Mouse (Mus musculus): ENCODE measurements around the gene Smyd3. TPM values are rescaled to one million over a fixed set of nuclear protein-coding genes. Genes with fewer than 3 reads are reported as not detected.
A peak's percentile ranks its signal among the peaks of the same experiment; 100 is the strongest.

Gene Smyd3
- polyA plus RNA-seq, 1 experiment from 2014 or later, result 22.0 TPM

- no peak overlapping the region for H3K27ac ChIP-seq (replicated peaks)
- H3K4me2 ChIP-seq (replicated peaks), result no peak overlapping the region
- no peaks in the 10 kb centered on the region for H3K36me3 ChIP-seq
- peaks cover 6% of the 10 kb centered on the region for H3K4me1 ChIP-seq
- H3K9ac ChIP-seq, result no peak overlapping the region
- no peak overlapping the region for H3K4me3 ChIP-seq (replicated peaks)
- ATAC-seq (ENCODE audit: insufficient number of reproducible peaks, low FRiP score, low TSS enrichment, low read depth), result no peak
- no peaks in the 10 kb centered on the region for H3K9me3 ChIP-seq (replicated peaks)
- no peaks in the 10 kb centered on the region for H3K27me3 ChIP-seq
- 74% methylated on average over 7 of the region's 7 CpGs for WGBS
Measured at GRCm38 (mm10) chr1:179054385-179055116, 463.3 kb downstream of the Smyd3 start.

- Histone ChIP-seq H3K27ac (replicated peaks) (no peak overlapping the region), H3K9me3 (replicated peaks) (no peaks in the 10 kb centered on the region), H3K9ac (no peak overlapping the region), H3K4me1 (peaks cover 4% of the 10 kb centered on the region; the same call in 1 of the 2 replicates), H3K4me3 (replicated peaks) (no peak overlapping the region), H3K4me2 (replicated peaks) (no peak overlapping the region), H3K36me3 (no peaks in the 10 kb centered on the region), H3K27me3 (no peaks in the 10 kb centered on the region)
- no peak for ATAC-seq (ENCODE audit: insufficient number of reproducible peaks, low FRiP score, low TSS enrichment, low read depth)
- 94% methylated on average over 6 of the region's 6 CpGs for WGBS
Measured at GRCm38 (mm10) chr1:179052545-179053180, 465.2 kb downstream of the Smyd3 start.

DNA sequence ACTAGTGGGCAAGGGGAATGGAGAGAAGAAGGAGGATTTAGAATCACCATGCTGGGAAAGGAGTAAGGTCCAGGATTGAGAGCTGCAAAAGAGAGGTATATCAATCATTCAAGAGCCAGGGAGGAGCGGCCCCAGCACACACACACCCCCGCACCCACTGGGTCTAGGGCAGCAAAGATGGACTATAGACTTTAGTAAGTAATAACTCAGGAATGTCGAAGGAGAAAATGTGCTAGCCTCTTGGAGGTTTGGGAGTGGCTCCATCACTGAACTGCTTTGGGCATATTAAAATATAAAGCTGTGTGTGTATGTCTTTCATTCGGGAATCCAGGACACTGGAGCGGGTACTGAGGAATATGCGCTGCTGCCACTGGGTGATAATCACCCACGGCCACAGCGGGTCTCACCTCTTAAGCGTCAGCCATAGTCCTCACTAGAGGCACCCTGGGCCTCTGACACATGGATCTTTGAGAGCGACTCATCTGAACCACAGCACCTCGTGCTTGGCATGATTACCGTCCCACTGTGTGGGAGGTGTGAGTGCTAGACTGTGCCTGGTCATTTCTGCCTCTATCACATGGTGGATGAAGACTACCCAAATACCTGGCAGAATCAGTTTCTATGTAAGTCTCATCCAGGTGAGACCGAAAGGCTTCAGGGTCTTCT lies 469.8 kb downstream of the Smyd3 start:
- no peaks in the 10 kb centered on the region for H3K9me3 ChIP-seq (replicated peaks)
- no peak for ATAC-seq (ENCODE audit: insufficient number of reproducible peaks, low FRiP score, low TSS enrichment, low read depth)
- 91% methylated on average over 13 of the region's 13 CpGs for whole genome bisulfite sequencing
- no peak overlapping the region for H3K27ac ChIP-seq (replicated peaks)
- H3K4me2 ChIP-seq (replicated peaks), result no peak overlapping the region
- H3K4me1 ChIP-seq, result peaks cover 17% of the 10 kb centered on the region; the same call in 1 of the 2 replicates
- H3K9ac ChIP-seq, result no peak overlapping the region
- H3K36me3 ChIP-seq, result no peaks in the 10 kb centered on the region
- H3K27me3 ChIP-seq, result no peaks in the 10 kb centered on the region
- H3K4me3 ChIP-seq (replicated peaks), result no peak overlapping the region

- 49% methylated on average over 17 of the region's 17 CpGs for WGBS
- H3K9ac ChIP-seq, result no peak overlapping the region
- H3K4me3 ChIP-seq (replicated peaks), result no peak overlapping the region
- H3K4me2 ChIP-seq (replicated peaks), result no peak overlapping the region
- ATAC-seq (ENCODE audit: insufficient number of reproducible peaks, low FRiP score, low TSS enrichment, low read depth), result no peak
- peaks cover 31% of the 10 kb centered on the region for H3K4me1 ChIP-seq
- H3K36me3 ChIP-seq, result no peaks in the 10 kb centered on the region
- H3K27ac ChIP-seq (replicated peaks), result no peak overlapping the region
- no peaks in the 10 kb centered on the region for H3K27me3 ChIP-seq
- no peaks in the 10 kb centered on the region for H3K9me3 ChIP-seq (replicated peaks)
Measured at GRCm38 (mm10) chr1:179045856-179046714, 471.8 kb downstream of the Smyd3 start.

DNA sequence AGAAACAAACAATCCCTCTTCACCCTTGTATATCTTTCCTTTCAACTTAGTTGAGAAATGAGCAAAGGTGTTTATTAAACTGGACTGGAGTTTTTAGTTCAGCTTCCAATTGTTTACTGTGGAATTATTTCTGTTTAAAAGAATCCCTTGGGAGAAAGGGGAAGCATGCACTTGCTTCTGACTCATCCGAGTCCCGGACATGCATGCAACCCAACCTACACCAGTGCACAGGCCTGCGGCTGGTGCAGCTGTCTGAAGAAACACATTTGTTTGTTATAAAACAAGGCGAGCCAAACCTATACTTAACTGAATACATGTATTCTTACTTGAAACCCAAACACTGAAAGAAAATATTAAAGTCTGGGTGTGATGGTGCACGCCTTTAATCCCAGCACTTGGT lies 473.7 kb downstream of the Smyd3 start:
- no peak overlapping the region for H3K9ac ChIP-seq
- 48% methylated on average over 5 of the region's 5 CpGs for WGBS
- H3K4me2 ChIP-seq (replicated peaks), result no peak overlapping the region
- H3K4me3 ChIP-seq (replicated peaks), result no peak overlapping the region
- H3K36me3 ChIP-seq, result no peaks in the 10 kb centered on the region
- peak overlapping the region; percentile 28; the same call in 1 of the 2 replicates for H3K27ac ChIP-seq (replicated peaks)
- no peak for ATAC-seq (ENCODE audit: insufficient number of reproducible peaks, low FRiP score, low TSS enrichment, low read depth)
- peaks cover 32% of the 10 kb centered on the region for H3K4me1 ChIP-seq
- no peaks in the 10 kb centered on the region for H3K27me3 ChIP-seq
- no peaks in the 10 kb centered on the region for H3K9me3 ChIP-seq (replicated peaks)

- Histone ChIP-seq H3K9ac (no peak overlapping the region), H3K36me3 (no peaks in the 10 kb centered on the region), H3K9me3 (replicated peaks) (no peaks in the 10 kb centered on the region), H3K4me3 (replicated peaks) (no peak overlapping the region), H3K4me1 (peaks cover 32% of the 10 kb centered on the region), H3K27me3 (no peaks in the 10 kb centered on the region), H3K27ac (replicated peaks) (peak overlapping the region; percentile 28; the same call in 1 of the 2 replicates), H3K4me2 (replicated peaks) (no peak overlapping the region)
- WGBS, result 65% methylated on average over 12 of the region's 12 CpGs
- no peak for ATAC-seq (ENCODE audit: insufficient number of reproducible peaks, low FRiP score, low TSS enrichment, low read depth)
Measured at GRCm38 (mm10) chr1:179043644-179044043, 474.2 kb downstream of the Smyd3 start.

GRCm38 (mm10) chr1:179041905-179042337 lies 475.9 kb downstream of the Smyd3 start:
- H3K4me1 ChIP-seq, result peaks cover 30% of the 10 kb centered on the region
- no peaks in the 10 kb centered on the region for H3K27me3 ChIP-seq
- H3K27ac ChIP-seq (replicated peaks), result peak overlapping the region; percentile 75
- H3K9me3 ChIP-seq (replicated peaks), result no peaks in the 10 kb centered on the region
- peak; percentile 72 for ATAC-seq (ENCODE audit: insufficient number of reproducible peaks, low FRiP score, low TSS enrichment, low read depth)
- H3K4me2 ChIP-seq (replicated peaks), result no peak overlapping the region
- WGBS, result 36% methylated on average over 8 of the region's 8 CpGs
- H3K4me3 ChIP-seq (replicated peaks), result no peak overlapping the region
- H3K36me3 ChIP-seq, result no peaks in the 10 kb centered on the region
- H3K9ac ChIP-seq, result no peak overlapping the region

DNA sequence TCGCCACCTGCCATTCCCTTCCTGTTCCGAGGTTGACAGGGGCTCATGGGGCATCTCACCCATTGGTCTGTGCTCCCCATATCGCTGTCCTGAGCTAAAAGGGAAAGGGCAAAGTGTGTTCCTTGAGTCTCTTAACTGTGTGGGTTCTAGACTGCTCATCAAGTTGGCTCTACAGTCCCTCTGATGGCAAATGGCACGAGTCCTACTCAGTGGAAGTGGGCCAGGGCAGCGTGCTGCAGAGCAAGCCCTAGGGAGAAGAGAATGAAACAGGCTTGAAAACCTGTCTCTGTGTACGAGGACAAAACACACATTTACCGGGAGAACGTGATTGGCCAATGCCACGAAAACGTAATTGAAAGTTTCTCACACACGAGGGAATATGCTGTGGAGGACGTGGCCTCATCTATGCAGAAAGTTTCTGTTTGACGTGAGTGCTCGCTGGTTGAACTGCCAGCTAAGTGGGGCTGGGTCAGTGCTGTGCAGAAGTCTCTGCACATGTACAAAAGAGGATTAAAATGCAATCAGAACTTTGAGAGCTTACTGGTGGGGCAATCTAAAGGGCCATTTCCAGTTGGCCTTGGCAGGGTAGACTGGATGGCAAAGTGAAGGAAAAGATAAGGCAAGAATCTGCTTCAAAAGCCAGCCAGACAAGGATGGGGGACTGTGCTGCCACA lies 476.5 kb downstream of the Smyd3 start:
- no peak overlapping the region for H3K9ac ChIP-seq
- ATAC-seq (ENCODE audit: insufficient number of reproducible peaks, low FRiP score, low TSS enrichment, low read depth), result no peak
- H3K27me3 ChIP-seq, result no peaks in the 10 kb centered on the region
- H3K4me1 ChIP-seq, result peaks cover 25% of the 10 kb centered on the region
- H3K9me3 ChIP-seq (replicated peaks), result no peaks in the 10 kb centered on the region
- no peak overlapping the region for H3K4me3 ChIP-seq (replicated peaks)
- no peak overlapping the region for H3K4me2 ChIP-seq (replicated peaks)
- peak overlapping the region; percentile 75 for H3K27ac ChIP-seq (replicated peaks)
- no peaks in the 10 kb centered on the region for H3K36me3 ChIP-seq
- WGBS, result 74% methylated on average over 14 of the region's 14 CpGs

DNA sequence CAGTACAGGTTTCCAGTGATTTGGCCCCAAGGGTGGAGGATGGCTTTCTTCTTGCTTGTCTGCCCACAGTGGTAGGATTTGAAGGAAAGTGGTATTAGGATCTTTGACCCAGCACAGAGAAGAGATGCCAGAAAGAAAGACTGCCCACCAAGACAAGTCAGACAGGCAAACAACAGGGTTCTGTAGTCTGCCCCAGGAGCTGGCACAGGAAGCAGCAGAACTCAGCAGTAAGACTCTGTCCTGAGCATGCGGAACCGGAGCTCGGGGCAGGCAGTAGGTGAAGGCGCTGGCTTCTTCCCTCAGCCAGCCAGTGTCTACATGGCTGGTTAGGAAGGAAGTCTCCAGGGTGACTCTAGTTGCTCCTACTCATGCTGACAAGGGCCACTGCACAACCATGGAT lies 479.0 kb downstream of the Smyd3 start:
- Histone ChIP-seq H3K27me3 (no peaks in the 10 kb centered on the region), H3K4me2 (replicated peaks) (no peak overlapping the region), H3K36me3 (no peaks in the 10 kb centered on the region), H3K27ac (replicated peaks) (no peak overlapping the region), H3K4me1 (peaks cover 19% of the 10 kb centered on the region), H3K9me3 (replicated peaks) (no peaks in the 10 kb centered on the region), H3K9ac (no peak overlapping the region), H3K4me3 (replicated peaks) (no peak overlapping the region)
- 89% methylated on average over 4 of the region's 4 CpGs for WGBS
- ATAC-seq (ENCODE audit: insufficient number of reproducible peaks, low FRiP score, low TSS enrichment, low read depth), result no peak

DNA sequence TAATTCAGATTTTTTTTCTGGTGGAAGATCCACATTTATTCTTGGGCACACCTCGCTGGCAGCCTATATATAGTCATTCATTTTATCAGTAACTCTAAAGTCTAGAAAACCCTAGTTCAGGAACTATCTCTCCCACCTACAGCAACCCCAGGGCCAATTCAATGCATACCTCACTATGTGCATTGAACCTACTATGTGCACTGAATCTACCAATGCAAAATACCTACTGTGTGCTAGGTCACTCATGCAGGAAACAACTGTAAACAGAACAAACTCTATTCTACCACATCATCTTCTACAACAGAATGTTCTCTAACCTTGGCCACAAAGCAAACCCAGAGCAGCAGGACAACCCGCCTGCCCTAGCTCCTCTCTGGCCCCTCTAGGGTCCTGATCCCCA lies 484.9 kb downstream of the Smyd3 start:
- 94% methylated on average over 2 of the region's 2 CpGs for WGBS
- Histone ChIP-seq H3K4me2 (replicated peaks) (no peak overlapping the region), H3K4me1 (no peaks in the 10 kb centered on the region), H3K36me3 (no peaks in the 10 kb centered on the region), H3K9ac (no peak overlapping the region), H3K4me3 (replicated peaks) (no peak overlapping the region), H3K27ac (replicated peaks) (no peak overlapping the region), H3K9me3 (replicated peaks) (no peaks in the 10 kb centered on the region), H3K27me3 (no peaks in the 10 kb centered on the region)
- ATAC-seq (ENCODE audit: insufficient number of reproducible peaks, low FRiP score, low TSS enrichment, low read depth), result no peak

Measured in embryonic facial prominence, embryonic 15.5 days (tissue).